21 mouse cellular contexts compared by ENCODE assay signal in genomic region chr6:103526945-103527777, GRCm38 (mm10). TPM values are rescaled to one million over a fixed set of nuclear protein-coding genes. Genes with fewer than 3 reads are reported as not detected.
A peak's percentile ranks its signal among the peaks of the same experiment; 100 is the strongest.
DNase-seq lines count a peak whose midpoint lies in the region; ATAC-seq lines count a peak whose summit lies in the region.
"Had no signal": no experiment of that assay in that cellular context is flagged by ENCODE, and none has a peak within 500 bp of the region (broad histone marks: within the 10 kb centered on the region; RNA-seq: fewer than 3 reads in every experiment).

No protein-coding gene starts in this region.

- H3K27me3 ChIP-seq in hindbrain, embryonic 13.5 days: no peaks in the 10 kb centered on the region
- no peaks in the 10 kb centered on the region for H3K27me3 ChIP-seq in hindbrain, embryonic 12.5 days
- H3K27me3 ChIP-seq in megakaryocyte, embryonic 14.5 days (replicated peaks): no peaks in the 10 kb centered on the region
- H3K27me3 ChIP-seq: embryonic facial prominence, embryonic 15.5 days; intestine, embryonic 15.5 days; limb, embryonic 13.5 days; liver, embryonic 15.5 days; stomach, embryonic 15.5 days had no signal

- no peak overlapping the region for H3K9ac ChIP-seq in hindbrain, embryonic 13.5 days
- no peak overlapping the region for H3K9ac ChIP-seq in hindbrain, embryonic 12.5 days
- H3K9ac ChIP-seq: embryonic facial prominence, embryonic 15.5 days; intestine, embryonic 15.5 days; limb, embryonic 13.5 days; liver, embryonic 15.5 days; stomach, embryonic 15.5 days had no signal

- no peak overlapping the region for H3K4me2 ChIP-seq in hindbrain, embryonic 13.5 days
- H3K4me2 ChIP-seq in hindbrain, embryonic 12.5 days (replicated peaks): no peak overlapping the region
- H3K4me2 ChIP-seq: embryonic facial prominence, embryonic 15.5 days; intestine, embryonic 15.5 days; limb, embryonic 13.5 days; liver, embryonic 15.5 days; stomach, embryonic 15.5 days had no signal

- peak overlapping the region; percentile 9; the same call in 1 of the 2 replicates for H3K27ac ChIP-seq in hindbrain, embryonic 13.5 days
- no peak overlapping the region for H3K27ac ChIP-seq in hindbrain, embryonic 12.5 days
- H3K27ac ChIP-seq: embryonic facial prominence, embryonic 15.5 days; heart, embryonic 10.5 days; intestine, embryonic 15.5 days; limb, embryonic 13.5 days; liver, embryonic 15.5 days; stomach, embryonic 15.5 days had no signal

- WGBS in hindbrain, embryonic 13.5 days: 73% methylated on average over 8 of the region's 8 CpGs
- 81% methylated on average over 8 of the region's 8 CpGs for WGBS in hindbrain, embryonic 12.5 days

- DNase-seq in brain, adult 2 months (ENCODE audit: low read depth, low spot score): peak; percentile 56
- DNase-seq in brain, embryonic 18.5 days (ENCODE audit: low read depth, low spot score): peak; percentile 8
- DNase-seq in thymus, postnatal 25 days: no peak
- no peak for DNase-seq in layer of hippocampus, postnatal 14 days (ENCODE audit: low spot score in 2 of 2)
- DNase-seq: adrenal gland, postnatal 25 days; cerebellum, adult 9-10 months; embryo, embryonic 11 days; gastrocnemius, postnatal 14 days; heart, postnatal 10 days; spleen, adult 18-20 months had no signal

- no peaks in the 10 kb centered on the region for H3K9me3 ChIP-seq in hindbrain, embryonic 13.5 days
- H3K9me3 ChIP-seq in hindbrain, embryonic 12.5 days (replicated peaks): no peaks in the 10 kb centered on the region
- no peaks in the 10 kb centered on the region for H3K9me3 ChIP-seq in megakaryocyte, embryonic 14.5 days
- H3K9me3 ChIP-seq: embryonic facial prominence, embryonic 15.5 days; heart, embryonic 10.5 days; intestine, embryonic 15.5 days; limb, embryonic 13.5 days; liver, embryonic 15.5 days; stomach, embryonic 15.5 days had no signal

- H3K4me1 ChIP-seq in hindbrain, embryonic 13.5 days (replicated peaks): 0 out of 2 replicates have a peak, but pooled peaks cover 12% of the 10 kb centered on the region
- no peaks in the 10 kb centered on the region for H3K4me1 ChIP-seq in hindbrain, embryonic 12.5 days
- H3K4me1 ChIP-seq in megakaryocyte, embryonic 14.5 days: peaks cover 25% of the 10 kb centered on the region
- H3K4me1 ChIP-seq: embryonic facial prominence, embryonic 15.5 days; heart, embryonic 10.5 days; intestine, embryonic 15.5 days; limb, embryonic 13.5 days; liver, embryonic 15.5 days; stomach, embryonic 15.5 days had no signal

- peak; percentile 39; the same call in 1 of the 2 replicates for ATAC-seq in hindbrain, embryonic 13.5 days (ENCODE audit: low FRiP score)
- no peak for ATAC-seq in hindbrain, embryonic 12.5 days (ENCODE audit: low FRiP score)
- ATAC-seq: intestine, embryonic 15.5 days; lung, postnatal 0 days had no signal

- no peaks in the 10 kb centered on the region for H3K36me3 ChIP-seq in hindbrain, embryonic 13.5 days
- H3K36me3 ChIP-seq in hindbrain, embryonic 12.5 days: no peaks in the 10 kb centered on the region
- H3K36me3 ChIP-seq in megakaryocyte, embryonic 14.5 days (replicated peaks; ENCODE audit: low read length): no peaks in the 10 kb centered on the region
- H3K36me3 ChIP-seq: embryonic facial prominence, embryonic 15.5 days; heart, embryonic 10.5 days; intestine, embryonic 15.5 days; limb, embryonic 13.5 days; liver, embryonic 15.5 days; stomach, embryonic 15.5 days had no signal

- no peak overlapping the region for H3K4me3 ChIP-seq in hindbrain, embryonic 13.5 days
- no peak overlapping the region for H3K4me3 ChIP-seq in hindbrain, embryonic 12.5 days
- H3K4me3 ChIP-seq in megakaryocyte, embryonic 14.5 days (replicated peaks): peak overlapping the region; percentile 39
- H3K4me3 ChIP-seq: embryonic facial prominence, embryonic 15.5 days; heart, embryonic 10.5 days; intestine, embryonic 15.5 days; limb, embryonic 13.5 days; liver, embryonic 15.5 days; stomach, embryonic 15.5 days had no signal

RNA-seq across cellular contexts. Expression of gene Chl1, which starts 16.8 kb away (rescaled TPM):
- 108 and 117 TPM in 2 replicates for polyA plus RNA-seq in hindbrain, embryonic 13.5 days (2015; fragmentation: Nextera tagmentation; extraction: Ambion mirVana)
- polyA plus RNA-seq in hindbrain, embryonic 12.5 days (2016; fragmentation: Nextera tagmentation; extraction: Ambion mirVana): 46.5 and 52.1 TPM in 2 replicates
- not detected in 2 replicates for polyA plus RNA-seq in megakaryocyte, embryonic 14.5 days (2012; ENCODE audit: insufficient read depth, low replicate concordance)
- total RNA-seq in layer of hippocampus, postnatal 14 days (2021): 100 to 1,000 TPM; 172 to 190 TPM
- total RNA-seq: megakaryocyte-erythroid progenitor cell, adult 5-6 weeks had no signal

Comparison
In these comparisons a context has a peak if more than half of its experiments do, and no peak if none do; other contexts are left out.
1. DNase-seq: peak in brain, adult 2 months (single experiment) and brain, embryonic 18.5 days (single experiment); none in thymus, postnatal 25 days (single experiment) and layer of hippocampus, postnatal 14 days (0 of 2).
2. RNA of gene Chl1, which starts 16.8 kb away (polyA plus RNA-seq): 108 to 117 TPM in hindbrain, embryonic 13.5 days and 46.5 to 52.1 TPM in hindbrain, embryonic 12.5 days; not detected in megakaryocyte, embryonic 14.5 days; every median in the first group is over 10 times any median in the second.